Mouse (Mus musculus) E14TG2a.4 (cell line): ENCODE data around the gene Mtus2.

Experiments
- CTCF ChIP-seq: conservative IDR thresholded peaks from 2 replicates; pipeline ENCODE4 v1.5.1; 2014; ENCODE audit warnings: low read length
- POU5F1 ChIP-seq: IDR thresholded peaks from 2 replicates; pipeline ENCODE4 v1.6.1; 2014; ENCODE audit warnings: low read length, borderline replicate concordance

DNA sequence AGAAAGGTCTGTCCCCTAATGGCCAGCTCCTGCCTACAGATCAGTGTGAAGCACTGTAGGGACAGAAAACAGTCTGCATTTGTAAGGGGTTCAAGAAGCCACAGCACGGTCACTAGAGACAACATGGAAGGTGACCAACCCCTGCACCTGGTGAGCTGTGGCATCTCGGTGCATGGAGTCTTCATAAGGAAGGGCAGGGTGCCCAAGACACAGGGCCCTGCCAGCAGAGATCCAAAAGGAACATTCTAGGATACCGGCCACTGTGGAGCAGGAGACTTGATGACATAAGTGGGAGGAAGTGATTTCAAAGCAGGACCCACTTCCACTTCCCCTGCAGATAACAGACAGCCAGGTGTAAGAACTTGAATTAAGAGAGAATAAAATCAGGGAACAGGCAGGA is 398.7 kb downstream of the Mtus2 start:
- TF ChIP-seq CTCF (no peak), POU5F1 (no peak)
